ENCODE assay signal across 8 mouse cellular contexts in the genomic region with DNA sequence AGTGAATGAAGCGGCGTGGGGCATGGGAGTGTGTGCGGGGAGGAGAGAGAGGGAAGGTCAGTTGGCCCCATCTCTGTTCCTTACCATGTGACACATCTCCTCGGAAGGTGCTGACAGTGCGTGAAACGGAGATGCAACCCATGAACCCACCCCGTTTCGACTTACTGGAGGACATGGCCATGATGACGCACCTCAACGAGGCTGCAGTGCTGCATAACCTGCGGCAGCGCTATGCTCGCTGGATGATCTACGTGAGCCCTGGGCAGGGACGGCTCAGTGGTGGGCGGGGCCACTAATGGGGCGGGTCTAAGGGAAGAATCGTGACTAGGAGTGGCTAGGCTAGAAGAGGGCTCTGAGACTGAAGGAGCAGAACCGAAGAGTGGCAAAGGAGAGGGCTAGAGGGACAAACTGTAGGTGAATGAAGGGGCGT. TPM values are rescaled to one million over a fixed set of nuclear protein-coding genes. Genes with fewer than 3 reads are reported as not detected.
DNase-seq lines count a peak whose midpoint lies in the region; ATAC-seq and TF ChIP-seq lines count a peak whose summit lies in the region.

No protein-coding gene starts in this region.

- peak; percentile 58 to 70 for DNase-seq in adrenal gland, adult 18-20 months (ENCODE audit: low spot score in 2 of 2)
- peak; percentile 77 for DNase-seq in embryo, embryonic 11 days
- DNase-seq in kidney, postnatal 10 days: peak; percentile 76
- peak in 1 of 2 experiments; percentile 42 for DNase-seq in spleen, adult 2 months (ENCODE audit: low read depth in 1 of 2, low spot score in 2 of 2)
- DNase-seq in left cerebral cortex, adult 11 months (ENCODE audit: low spot score): no peak

- no peaks in the 10 kb centered on the region for H3K79me2 ChIP-seq in macrophage (ENCODE audit: inconsistent target)

- no peaks in the 10 kb centered on the region for H3K9me3 ChIP-seq in heart, embryonic 14.5 days (ENCODE audit: control insufficient read depth, low read length)

- ATAC-seq in CD4-positive, CD25-positive, alpha-beta regulatory T cell, adult 4 months: peak; percentile 81
- ATAC-seq in heart, embryonic 14.5 days (ENCODE audit: insufficient number of reproducible peaks, insufficient read depth, low FRiP score, low read depth): peak; percentile 80

- peaks cover 10 to 27% of the 10 kb centered on the region in 2 experiments for H3K4me1 ChIP-seq in heart, embryonic 14.5 days (ENCODE audit: control insufficient read depth in 2 of 2, insufficient read depth in 2 of 2, low read length in 2 of 2)
- peaks cover 5% of the 10 kb centered on the region; the same call in 1 of the 2 replicates for H3K4me1 ChIP-seq in spleen, adult 2 months (ENCODE audit: control insufficient read depth, insufficient read depth, insufficient read length)

- H3K27me3 ChIP-seq in heart, embryonic 14.5 days (ENCODE audit: control insufficient read depth, insufficient read depth, low read length): no peaks in the 10 kb centered on the region
- no peaks in the 10 kb centered on the region; the same call in 1 of the 2 replicates for H3K27me3 ChIP-seq in spleen, adult 2 months (ENCODE audit: control insufficient read depth, insufficient read depth, low read length)

- H3K36me3 ChIP-seq in heart, embryonic 14.5 days (ENCODE audit: control insufficient read depth, insufficient read depth, low read length): peaks cover 52% of the 10 kb centered on the region
- no peaks in the 10 kb centered on the region for H3K36me3 ChIP-seq in macrophage (ENCODE audit: inconsistent target)
- H3K36me3 ChIP-seq in spleen, adult 2 months (ENCODE audit: control insufficient read depth, insufficient read depth, low read length): no peaks in the 10 kb centered on the region

- 1% methylated on average over 20 of the region's 20 CpGs for WGBS in heart, embryonic 14.5 days
- 3% methylated on average over 20 of the region's 20 CpGs for WGBS in macrophage (ENCODE audit: missing documents)
- 7% methylated on average over 20 of the region's 20 CpGs for WGBS in spleen, adult 2 months

- peak overlapping the region; percentile 83 for H3K9ac ChIP-seq in heart, embryonic 14.5 days (ENCODE audit: low read length)

- H3K4me2 ChIP-seq in heart, embryonic 14.5 days (ENCODE audit: low read length): peak overlapping the region; percentile 82

- H3K4me3 ChIP-seq in heart, embryonic 14.5 days (ENCODE audit: control insufficient read depth in 1 of 2, insufficient read depth in 1 of 2, low read depth in 1 of 2, low read length in 2 of 2): peak overlapping the region; percentile 55 to 61
- peak overlapping the region; percentile 3; the same call in 1 of the 2 replicates for H3K4me3 ChIP-seq in macrophage (ENCODE audit: inconsistent target)
- peak overlapping the region; percentile 33; the same call in 1 of the 2 replicates for H3K4me3 ChIP-seq in spleen, adult 2 months (ENCODE audit: extremely low read depth, insufficient read depth, insufficient read length)

- peak overlapping the region; percentile 28 to 90 for H3K27ac ChIP-seq in heart, embryonic 14.5 days (replicated peaks in 1 of 2; ENCODE audit: control insufficient read depth in 1 of 2, insufficient read depth in 1 of 2, low read depth in 2 of 2, low read length in 2 of 2)
- no peak overlapping the region for H3K27ac ChIP-seq in macrophage
- no peak overlapping the region for H3K27ac ChIP-seq in spleen, adult 2 months (ENCODE audit: insufficient read depth, low read length)

- no peak for TF ChIP-seq CTCF in spleen, adult 2 months (IDR thresholded peaks at IDR 0.05; ENCODE audit: extremely low read depth, insufficient read depth, insufficient read length, insufficient replicate concordance)

- no peak for TF ChIP-seq POLR2A in spleen, adult 2 months (IDR thresholded peaks at IDR 0.05; ENCODE audit: low read depth, low read length)

RNA-seq across cellular contexts. Expression of gene Myh7b, which starts 2.3 kb away (rescaled TPM):
- polyA plus RNA-seq in CD4-positive, CD25-positive, alpha-beta regulatory T cell, adult 4 months (2017; shearing (Covaris generic)): not detected
- under 1 TPM; 0.17 to 0.45 TPM for total RNA-seq in adrenal gland, adult 18-20 months (2021)
- 26.5 and 27.3 TPM in 2 replicates for polyA plus RNA-seq in heart, embryonic 14.5 days (2014; fragmentation: Nextera tagmentation; extraction: Ambion mirVana)
- under 1 TPM in 2 of 26 experiments, not detected in 24; 0.10 to 0.14 TPM for total RNA-seq in macrophage (2018; cell fraction: chromatin; rRNA removed)
- total RNA-seq in macrophage (2018; cell fraction: cytosol; rRNA removed): under 1 TPM in 1 of 26 experiments, not detected in 25; 0.03 TPM
- not detected for total RNA-seq in macrophage (2018; cell fraction: nucleus; rRNA removed)
- polyA plus RNA-seq in macrophage (2018): not detected in 3 replicates
- 0.04 TPM in 2 replicates for polyA plus RNA-seq in spleen, adult 2 months (2012; rRNA removed)

RNA-seq across cellular contexts. Expression of gene Gss, which starts 20.7 kb away (rescaled TPM):
- polyA plus RNA-seq in CD4-positive, CD25-positive, alpha-beta regulatory T cell, adult 4 months (2017; shearing (Covaris generic)): 10 to 100 TPM; 10.7 to 16.9 TPM
- 10 to 100 TPM; 41.4 to 67.5 TPM for total RNA-seq in adrenal gland, adult 18-20 months (2021)
- polyA plus RNA-seq in heart, embryonic 14.5 days (2014; fragmentation: Nextera tagmentation; extraction: Ambion mirVana): 22.2 and 23.9 TPM in 2 replicates
- total RNA-seq in macrophage (2018; cell fraction: chromatin; rRNA removed): 10 to 100 TPM in 18 of 26 experiments, 1 to 10 TPM in 8; 4.7 to 43.5 (median 15.6) TPM
- total RNA-seq in macrophage (2018; cell fraction: cytosol; rRNA removed): 10 to 100 TPM in 25 of 26 experiments, 1 to 10 TPM in 1; 10.0 to 16.7 (median 14.0) TPM
- 10 to 100 TPM in 16 of 26 experiments, 1 to 10 TPM in 10; 4.8 to 17.8 (median 10.5) TPM for total RNA-seq in macrophage (2018; cell fraction: nucleus; rRNA removed)
- polyA plus RNA-seq in macrophage (2018): 13.3 to 14.6 TPM (median 14.0 TPM) in 3 replicates
- 9.9 and 11.3 TPM in 2 replicates for polyA plus RNA-seq in spleen, adult 2 months (2012; rRNA removed)

Comparison
In these comparisons a context has a peak if more than half of its experiments do, and no peak if none do; other contexts are left out.
1. H3K27ac ChIP-seq: peak in heart, embryonic 14.5 days (2 of 2); none in macrophage (single experiment) and spleen, adult 2 months (single experiment).
2. H3K4me3 ChIP-seq: peak in every context shown above with its lines; median percentile 58 in heart, embryonic 14.5 days; 33 in spleen, adult 2 months; 3 in macrophage.
3. RNA of gene Myh7b, which starts 2.3 kb away (polyA plus RNA-seq): 26.5 to 27.3 TPM in heart, embryonic 14.5 days; 0.04 TPM in spleen, adult 2 months, not detected in CD4-positive, CD25-positive, alpha-beta regulatory T cell, adult 4 months and not detected in macrophage; every median in the first group is over 10 times any median in the second.